Mouse (Mus musculus): ENCODE measurements around the gene Btbd10. TPM values are rescaled to one million over a fixed set of nuclear protein-coding genes. Genes with fewer than 3 reads are reported as not detected.

Btbd10 gene
- polyA plus RNA-seq, 1 experiment from 2014 or later = 14.8 TPM

DNA sequence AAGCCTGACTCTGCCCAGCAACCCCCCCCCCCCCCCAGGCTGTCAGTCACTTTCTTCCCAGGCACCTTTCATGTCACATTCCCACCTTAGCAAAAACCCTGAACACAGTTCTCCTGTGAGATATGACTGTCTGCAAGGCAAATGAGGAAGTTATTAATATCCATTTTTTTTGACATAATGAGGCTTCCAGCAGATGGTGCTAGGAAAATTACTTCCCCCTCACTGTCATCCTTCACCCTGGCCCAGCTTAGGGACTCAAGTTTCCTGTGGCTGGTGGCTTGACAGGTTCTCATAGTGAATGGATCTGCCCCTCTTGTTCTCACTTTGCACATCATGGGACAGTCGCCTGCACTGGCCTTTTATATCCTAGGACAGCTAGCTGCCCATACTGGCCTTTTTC, 80.0 kb downstream of the Btbd10 start:
- WGBS = 78% methylated on average over 1 of the region's 1 CpGs
- no peak for ATAC-seq (replicated peaks; ENCODE audit: low FRiP score)
- DNase-seq (ENCODE audit: low spot score) = no peak
- H3K27ac ChIP-seq (ENCODE audit: low read depth, low read length) = no peak overlapping the region
- no peaks in the 10 kb centered on the region for H3K27me3 ChIP-seq (replicated peaks; ENCODE audit: control insufficient read depth, insufficient read depth, low read length)
- H3K9ac ChIP-seq (ENCODE audit: low read depth, low read length) = no peak overlapping the region
- H3K36me3 ChIP-seq (ENCODE audit: control insufficient read depth, insufficient read depth, low read length) = no peaks in the 10 kb centered on the region
- no peaks in the 10 kb centered on the region; the same call in 1 of the 2 replicates for H3K4me1 ChIP-seq (replicated peaks; ENCODE audit: control insufficient read depth, insufficient read depth, low read length)
- no peak overlapping the region for H3K4me3 ChIP-seq (ENCODE audit: low read depth, low read length)
- H3K9me3 ChIP-seq (ENCODE audit: control insufficient read depth, low read length) = no peaks in the 10 kb centered on the region
- H3K4me2 ChIP-seq = no peak overlapping the region

DNA sequence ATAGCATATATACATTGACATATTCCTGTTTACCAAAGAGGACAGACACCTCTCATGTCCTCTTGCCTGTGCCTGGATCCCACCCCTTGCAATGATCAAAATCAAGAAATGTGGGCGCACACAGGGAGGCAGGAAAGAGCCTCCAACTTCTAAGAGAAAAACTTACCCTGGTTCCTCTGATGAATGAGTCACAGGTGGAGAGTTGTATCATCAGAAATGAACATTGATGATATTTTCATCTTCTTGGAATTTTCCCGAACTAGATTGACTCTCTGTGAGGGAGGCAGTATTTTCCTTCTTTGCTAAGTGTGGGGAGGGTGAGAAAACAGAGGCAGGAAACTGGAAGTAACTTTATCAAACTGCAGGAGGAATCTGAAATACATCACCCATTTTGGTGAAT, 83.8 kb downstream of the Btbd10 start:
- ATAC-seq (replicated peaks; ENCODE audit: low FRiP score) = no peak
- Histone ChIP-seq H3K36me3 (ENCODE audit: control insufficient read depth, insufficient read depth, low read length) (no peaks in the 10 kb centered on the region), H3K27ac (ENCODE audit: low read depth, low read length) (no peak overlapping the region), H3K4me3 (ENCODE audit: low read depth, low read length) (no peak overlapping the region), H3K27me3 (replicated peaks; ENCODE audit: control insufficient read depth, insufficient read depth, low read length) (0 out of 2 replicates have a peak, but pooled peaks cover 2% of the 10 kb centered on the region), H3K4me2 (no peak overlapping the region), H3K9ac (ENCODE audit: low read depth, low read length) (no peak overlapping the region), H3K4me1 (replicated peaks; ENCODE audit: control insufficient read depth, insufficient read depth, low read length) (no peaks in the 10 kb centered on the region), H3K9me3 (ENCODE audit: control insufficient read depth, low read length) (no peaks in the 10 kb centered on the region)
- DNase-seq (ENCODE audit: low spot score) = no peak
- 82% methylated on average over 2 of the region's 2 CpGs for WGBS

GRCm38 (mm10) chr7:113279246-113279645, 89.9 kb downstream of the Btbd10 start:
- H3K36me3 ChIP-seq (ENCODE audit: control insufficient read depth, insufficient read depth, low read length) = no peaks in the 10 kb centered on the region
- H3K9ac ChIP-seq (ENCODE audit: low read depth, low read length) = no peak overlapping the region
- no peak for ATAC-seq (replicated peaks; ENCODE audit: low FRiP score)
- H3K27me3 ChIP-seq (replicated peaks; ENCODE audit: control insufficient read depth, insufficient read depth, low read length) = 0 out of 2 replicates have a peak, but pooled peaks cover 2% of the 10 kb centered on the region
- WGBS = 63% methylated on average over 2 of the region's 2 CpGs
- H3K4me2 ChIP-seq = no peak overlapping the region
- H3K9me3 ChIP-seq (ENCODE audit: control insufficient read depth, low read length) = no peaks in the 10 kb centered on the region
- no peak for DNase-seq (ENCODE audit: low spot score)
- no peak overlapping the region for H3K27ac ChIP-seq (ENCODE audit: low read depth, low read length)
- no peak overlapping the region for H3K4me3 ChIP-seq (ENCODE audit: low read depth, low read length)
- no peaks in the 10 kb centered on the region for H3K4me1 ChIP-seq (replicated peaks; ENCODE audit: control insufficient read depth, insufficient read depth, low read length)

- H3K4me3 ChIP-seq (ENCODE audit: low read depth, low read length) = no peak overlapping the region
- ATAC-seq (replicated peaks; ENCODE audit: low FRiP score) (no peak), DNase-seq (ENCODE audit: low spot score) (no peak)
- no peaks in the 10 kb centered on the region for H3K9me3 ChIP-seq (ENCODE audit: control insufficient read depth, low read length)
- no peaks in the 10 kb centered on the region for H3K4me1 ChIP-seq (replicated peaks; ENCODE audit: control insufficient read depth, insufficient read depth, low read length)
- H3K9ac ChIP-seq (ENCODE audit: low read depth, low read length) = no peak overlapping the region
- WGBS = 71% methylated on average over 4 of the region's 4 CpGs
- H3K27me3 ChIP-seq (replicated peaks; ENCODE audit: control insufficient read depth, insufficient read depth, low read length) = 0 out of 2 replicates have a peak, but pooled peaks cover 2% of the 10 kb centered on the region
- H3K27ac ChIP-seq (ENCODE audit: low read depth, low read length) = no peak overlapping the region
- no peaks in the 10 kb centered on the region for H3K36me3 ChIP-seq (ENCODE audit: control insufficient read depth, insufficient read depth, low read length)
- H3K4me2 ChIP-seq = no peak overlapping the region
Observed at GRCm38 (mm10) chr7:113278493-113278892, 90.7 kb downstream of the Btbd10 start.

DNA sequence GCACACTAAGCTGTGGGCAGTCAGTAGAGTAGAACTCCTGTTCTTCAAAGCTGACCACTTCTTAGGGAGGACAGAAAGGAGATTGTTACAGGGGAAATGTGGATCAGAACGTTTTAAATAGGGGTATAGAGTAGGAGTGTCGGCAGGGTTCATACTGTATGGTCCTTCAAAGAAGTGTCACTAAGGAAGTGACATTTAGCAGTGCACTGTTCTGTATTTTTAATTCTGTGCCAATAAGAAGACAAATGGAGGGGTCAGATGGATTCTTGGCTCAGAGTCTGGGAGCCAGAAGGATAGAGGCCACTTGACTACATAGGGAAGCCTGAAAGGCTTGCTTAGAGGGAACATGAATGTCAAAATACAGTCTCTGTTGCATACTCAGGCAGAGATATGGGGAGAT, 91.9 kb downstream of the Btbd10 start:
- Histone ChIP-seq H3K4me1 (replicated peaks; ENCODE audit: control insufficient read depth, insufficient read depth, low read length) (no peaks in the 10 kb centered on the region), H3K9me3 (ENCODE audit: control insufficient read depth, low read length) (no peaks in the 10 kb centered on the region), H3K36me3 (ENCODE audit: control insufficient read depth, insufficient read depth, low read length) (no peaks in the 10 kb centered on the region), H3K9ac (ENCODE audit: low read depth, low read length) (no peak overlapping the region), H3K4me3 (ENCODE audit: low read depth, low read length) (no peak overlapping the region), H3K27me3 (replicated peaks; ENCODE audit: control insufficient read depth, insufficient read depth, low read length) (0 out of 2 replicates have a peak, but pooled peaks cover 2% of the 10 kb centered on the region), H3K4me2 (no peak overlapping the region), H3K27ac (ENCODE audit: low read depth, low read length) (no peak overlapping the region)
- DNase-seq (ENCODE audit: low spot score) (no peak), ATAC-seq (replicated peaks; ENCODE audit: low FRiP score) (no peak)
- WGBS = 73% methylated on average over 2 of the region's 2 CpGs

GRCm38 (mm10) chr7:113272338-113272997, 96.7 kb downstream of the Btbd10 start:
- WGBS = 81% methylated on average over 5 of the region's 6 CpGs
- H3K9ac ChIP-seq (ENCODE audit: low read depth, low read length) = no peak overlapping the region
- no peaks in the 10 kb centered on the region for H3K9me3 ChIP-seq (ENCODE audit: control insufficient read depth, low read length)
- H3K27ac ChIP-seq (ENCODE audit: low read depth, low read length) = no peak overlapping the region
- no peaks in the 10 kb centered on the region for H3K36me3 ChIP-seq (ENCODE audit: control insufficient read depth, insufficient read depth, low read length)
- no peak overlapping the region for H3K4me2 ChIP-seq
- H3K27me3 ChIP-seq (replicated peaks; ENCODE audit: control insufficient read depth, insufficient read depth, low read length) = no peaks in the 10 kb centered on the region
- H3K4me1 ChIP-seq (replicated peaks; ENCODE audit: control insufficient read depth, insufficient read depth, low read length) = no peaks in the 10 kb centered on the region
- H3K4me3 ChIP-seq (ENCODE audit: low read depth, low read length) = no peak overlapping the region
- ATAC-seq (replicated peaks; ENCODE audit: low FRiP score) (no peak), DNase-seq (ENCODE audit: low spot score) (no peak)

- Histone ChIP-seq H3K36me3 (ENCODE audit: control insufficient read depth, insufficient read depth, low read length) (no peaks in the 10 kb centered on the region), H3K27ac (ENCODE audit: low read depth, low read length) (no peak overlapping the region), H3K4me1 (replicated peaks; ENCODE audit: control insufficient read depth, insufficient read depth, low read length) (no peaks in the 10 kb centered on the region), H3K4me2 (no peak overlapping the region), H3K9ac (ENCODE audit: low read depth, low read length) (no peak overlapping the region), H3K4me3 (ENCODE audit: low read depth, low read length) (no peak overlapping the region), H3K27me3 (replicated peaks; ENCODE audit: control insufficient read depth, insufficient read depth, low read length) (no peaks in the 10 kb centered on the region), H3K9me3 (ENCODE audit: control insufficient read depth, low read length) (no peaks in the 10 kb centered on the region)
- ATAC-seq (replicated peaks; ENCODE audit: low FRiP score) = no peak
- 85% methylated on average over 2 of the region's 2 CpGs for WGBS
- no peak for DNase-seq (ENCODE audit: low spot score)
Observed at GRCm38 (mm10) chr7:113270991-113271390, 98.2 kb downstream of the Btbd10 start.

DNA sequence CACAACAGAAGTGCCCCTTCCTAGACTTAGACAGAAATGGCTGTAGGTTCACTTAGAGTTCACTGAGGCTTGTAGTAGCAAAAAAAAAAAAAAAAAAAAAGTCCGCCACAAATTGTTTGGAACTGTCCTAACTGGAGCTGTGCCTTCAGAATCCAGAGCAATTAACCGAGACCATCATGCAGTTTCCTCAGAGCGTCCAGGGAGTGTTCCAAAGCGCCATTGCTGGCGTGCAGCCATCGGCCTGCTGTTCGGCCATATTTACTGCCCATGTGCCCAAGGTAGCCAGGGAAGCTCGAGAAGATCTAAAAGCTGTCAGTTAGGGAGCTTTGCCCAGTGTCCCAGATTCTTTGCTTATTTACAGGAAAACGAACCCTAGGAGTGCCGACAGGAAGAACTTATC, 98.6 kb downstream of the Btbd10 start:
- Histone ChIP-seq H3K4me1 (replicated peaks; ENCODE audit: control insufficient read depth, insufficient read depth, low read length) (no peaks in the 10 kb centered on the region), H3K4me3 (ENCODE audit: low read depth, low read length) (no peak overlapping the region), H3K27ac (ENCODE audit: low read depth, low read length) (no peak overlapping the region), H3K36me3 (ENCODE audit: control insufficient read depth, insufficient read depth, low read length) (no peaks in the 10 kb centered on the region), H3K9me3 (ENCODE audit: control insufficient read depth, low read length) (no peaks in the 10 kb centered on the region), H3K27me3 (replicated peaks; ENCODE audit: control insufficient read depth, insufficient read depth, low read length) (no peaks in the 10 kb centered on the region), H3K4me2 (no peak overlapping the region), H3K9ac (ENCODE audit: low read depth, low read length) (no peak overlapping the region)
- DNase-seq (ENCODE audit: low spot score) (no peak), ATAC-seq (replicated peaks; ENCODE audit: low FRiP score) (no peak)
- 77% methylated on average over 10 of the region's 10 CpGs for WGBS

DNA sequence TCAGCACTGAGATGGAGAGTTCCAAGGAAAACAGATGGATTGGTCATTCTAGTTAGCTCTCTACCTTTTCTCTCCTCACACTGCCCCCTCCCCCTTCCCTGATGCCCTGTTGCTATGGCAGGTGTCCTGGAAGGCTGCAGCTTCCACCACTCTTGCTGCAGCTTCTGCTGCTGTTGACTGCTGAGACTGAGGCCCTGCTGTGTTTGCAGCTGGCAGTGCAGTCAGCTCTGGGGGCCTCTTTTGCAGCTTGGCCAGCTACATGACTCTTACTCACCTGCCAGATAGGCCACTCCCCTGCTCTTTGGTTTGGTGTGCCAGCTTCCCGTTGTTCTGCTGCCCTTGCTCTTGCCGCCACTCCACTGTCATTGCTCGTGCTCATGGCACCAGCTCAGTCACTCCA, 99.3 kb downstream of the Btbd10 start:
- Histone ChIP-seq H3K9ac (ENCODE audit: low read depth, low read length) (no peak overlapping the region), H3K9me3 (ENCODE audit: control insufficient read depth, low read length) (no peaks in the 10 kb centered on the region), H3K4me3 (ENCODE audit: low read depth, low read length) (no peak overlapping the region), H3K27me3 (replicated peaks; ENCODE audit: control insufficient read depth, insufficient read depth, low read length) (no peaks in the 10 kb centered on the region), H3K4me2 (no peak overlapping the region), H3K36me3 (ENCODE audit: control insufficient read depth, insufficient read depth, low read length) (no peaks in the 10 kb centered on the region), H3K4me1 (replicated peaks; ENCODE audit: control insufficient read depth, insufficient read depth, low read length) (no peaks in the 10 kb centered on the region), H3K27ac (ENCODE audit: low read depth, low read length) (no peak overlapping the region)
- WGBS = 76% methylated on average over 3 of the region's 3 CpGs
- DNase-seq (ENCODE audit: low spot score) (no peak), ATAC-seq (replicated peaks; ENCODE audit: low FRiP score) (no peak)
